Mouse (Mus musculus) neural tube, embryonic 12.5 days (tissue): ENCODE measurements at regions not wholly inside any gene's neighbourhood (a gene's known extent, or its start where the extent isn't known, plus 50 kb on each side); places are given as distances from the start of the nearest gene placed in this dataset.
A peak's percentile ranks its signal among the peaks of the same experiment; 100 is the strongest.
"Not testable (repeated sequence)": the region's sequence is repeated elsewhere in the genome, so short reads cannot be mapped to it uniquely, and the experiment has no call there.

Experiments
- ATAC-seq: fragments of 200-750 bp; cut with Nextera tagmentation; 2 replicates; pipeline ENCODE4 v1.8.0; 2017; ENCODE audit warnings: low read depth, mild to moderate bottlenecking, moderate TSS enrichment, moderate library complexity; ENCODE audit not compliant: low FRiP score
- H3K27ac ChIP-seq: fragments of 300-500 bp; sonication (generic); 2 replicates; pipeline ENCODE4 v1.5.1; 2016
- H3K27me3 ChIP-seq: fragments of 300-500 bp; sonication (generic); replicated peaks from 2 replicates; pipeline ENCODE4 v1.6.1; 2016; ENCODE audit warnings: mild to moderate bottlenecking
- H3K36me3 ChIP-seq: fragments of 300-500 bp; sonication (generic); 2 replicates; pipeline ENCODE4 v1.6.1; 2016; ENCODE audit warnings: mild to moderate bottlenecking
- H3K4me1 ChIP-seq: fragments of 300-500 bp; sonication (generic); 2 replicates; pipeline ENCODE4 v1.6.1; 2016
- H3K4me2 ChIP-seq: fragments of 300-500 bp; sonication (generic); replicated peaks from 2 replicates; pipeline ENCODE4 v1.6.1; 2016; ENCODE audit warnings: mild to moderate bottlenecking
- H3K4me3 ChIP-seq: fragments of 300-500 bp; sonication (generic); 2 replicates; pipeline ENCODE4 v1.5.1; 2016
- H3K9ac ChIP-seq: fragments of 300-500 bp; sonication (generic); 2 replicates; pipeline ENCODE4 v1.6.1; 2016; ENCODE audit warnings: mild to moderate bottlenecking
- H3K9me3 ChIP-seq: fragments of 300-500 bp; sonication (generic); 2 replicates; pipeline ENCODE4 v1.6.1; 2016; ENCODE audit warnings: mild to moderate bottlenecking
- WGBS: fragments of 180-500 bp; shearing (Covaris S2); methylation state at CpG from one replicate; pipeline ENCODE4 v1.1.7; 2016; 5-methylcytosine and 5-hydroxymethylcytosine counted together

- 81% methylated on average over 1 of the region's 1 CpGs for WGBS
- H3K36me3 ChIP-seq = no peaks in the 10 kb centered on the region
- H3K4me1 ChIP-seq = no peaks in the 10 kb centered on the region
- no peak overlapping the region for H3K4me2 ChIP-seq
- no peaks in the 10 kb centered on the region for H3K27me3 ChIP-seq
- no peak overlapping the region for H3K9ac ChIP-seq
- H3K9me3 ChIP-seq = no peaks in the 10 kb centered on the region
- ATAC-seq = no peak
- no peak overlapping the region for H3K4me3 ChIP-seq
- H3K27ac ChIP-seq = no peak overlapping the region
Observed at GRCm38 (mm10) chr16:20936722-20937121, 202.4 kb upstream of the Thpo start.

- ATAC-seq, H3K9me3 ChIP-seq, H3K27ac ChIP-seq, H3K4me3 ChIP-seq, H3K4me2 ChIP-seq, H3K27me3 ChIP-seq, H3K9ac ChIP-seq, H3K4me1 ChIP-seq, H3K36me3 ChIP-seq: not testable (repeated sequence)
Observed at GRCm38 (mm10) chr16:20934846-20935245, 200.5 kb upstream of the Thpo start.

- not testable (repeated sequence) for ATAC-seq, H3K27ac ChIP-seq, H3K9me3 ChIP-seq, H3K27me3 ChIP-seq, H3K9ac ChIP-seq, H3K4me3 ChIP-seq, H3K4me1 ChIP-seq, H3K36me3 ChIP-seq, H3K4me2 ChIP-seq
- 93% methylated on average over 5 of the region's 5 CpGs for WGBS
Observed at GRCm38 (mm10) chr16:20930003-20930402, 195.7 kb upstream of the Thpo start.

GRCm38 (mm10) chr16:20925776-20926175 lies 191.5 kb upstream of the Thpo start:
- not testable (repeated sequence) for H3K27ac ChIP-seq, H3K36me3 ChIP-seq, H3K4me3 ChIP-seq, H3K4me1 ChIP-seq, ATAC-seq, H3K27me3 ChIP-seq, H3K4me2 ChIP-seq, H3K9ac ChIP-seq, H3K9me3 ChIP-seq

GRCm38 (mm10) chr16:20910864-20911263 lies 176.6 kb upstream of the Thpo start:
- 85% methylated on average over 3 of the region's 3 CpGs for WGBS
- not testable (repeated sequence) for H3K4me2 ChIP-seq, H3K36me3 ChIP-seq, H3K27me3 ChIP-seq, H3K27ac ChIP-seq, H3K4me1 ChIP-seq, H3K4me3 ChIP-seq, H3K9me3 ChIP-seq, H3K9ac ChIP-seq, ATAC-seq

GRCm38 (mm10) chr16:20908467-20909351 lies 174.4 kb upstream of the Thpo start:
- ATAC-seq = peak; percentile 48; the same call in 1 of the 2 replicates
- not testable (repeated sequence) for H3K4me1 ChIP-seq, H3K27me3 ChIP-seq, H3K4me3 ChIP-seq, H3K9me3 ChIP-seq, H3K4me2 ChIP-seq, H3K9ac ChIP-seq, H3K27ac ChIP-seq, H3K36me3 ChIP-seq
- WGBS = 37% methylated on average over 18 of the region's 18 CpGs

GRCm38 (mm10) chr16:20895734-20896133 lies 161.4 kb upstream of the Thpo start:
- no peak for ATAC-seq

GRCm38 (mm10) chr16:20871726-20872125 lies 137.4 kb upstream of the Thpo start:
- WGBS = 51% methylated on average over 1 of the region's 1 CpGs
- ATAC-seq = no peak
- H3K9ac ChIP-seq = no peak overlapping the region

More at GRCm38 (mm10) chr16:20895734-20896133, 161.4 kb upstream of the Thpo start:
- Histone ChIP-seq H3K9me3 (no peaks in the 10 kb centered on the region), H3K27ac (no peak overlapping the region), H3K4me2 (no peak overlapping the region), H3K9ac (no peak overlapping the region), H3K4me1 (no peaks in the 10 kb centered on the region), H3K4me3 (no peak overlapping the region), H3K36me3 (no peaks in the 10 kb centered on the region), H3K27me3 (no peaks in the 10 kb centered on the region)
- WGBS = 71% methylated on average over 2 of the region's 2 CpGs

GRCm38 (mm10) chr16:20866771-20867170 lies 132.5 kb upstream of the Thpo start:
- Histone ChIP-seq H3K36me3 (no peaks in the 10 kb centered on the region), H3K4me3 (no peak overlapping the region), H3K4me2 (no peak overlapping the region), H3K9ac (no peak overlapping the region), H3K27me3 (no peaks in the 10 kb centered on the region), H3K4me1 (no peaks in the 10 kb centered on the region), H3K27ac (no peak overlapping the region), H3K9me3 (no peaks in the 10 kb centered on the region)
- ATAC-seq = no peak
- WGBS = 92% methylated on average over 1 of the region's 1 CpGs

More at GRCm38 (mm10) chr16:20871726-20872125, 137.4 kb upstream of the Thpo start:
- no peaks in the 10 kb centered on the region for H3K27me3 ChIP-seq
- no peak overlapping the region for H3K27ac ChIP-seq
- no peaks in the 10 kb centered on the region for H3K4me1 ChIP-seq
- no peak overlapping the region for H3K4me2 ChIP-seq
- H3K4me3 ChIP-seq = no peak overlapping the region
- H3K36me3 ChIP-seq = no peaks in the 10 kb centered on the region
- H3K9me3 ChIP-seq = no peaks in the 10 kb centered on the region

- H3K4me3 ChIP-seq = no peak overlapping the region
- H3K36me3 ChIP-seq = no peaks in the 10 kb centered on the region
- H3K27me3 ChIP-seq = no peaks in the 10 kb centered on the region
- no peak overlapping the region for H3K27ac ChIP-seq
- 97% methylated on average over 4 of the region's 4 CpGs for WGBS
- no peak for ATAC-seq
- no peaks in the 10 kb centered on the region for H3K9me3 ChIP-seq
- H3K9ac ChIP-seq = no peak overlapping the region
- no peaks in the 10 kb centered on the region for H3K4me1 ChIP-seq
- H3K4me2 ChIP-seq = no peak overlapping the region
Observed at GRCm38 (mm10) chr16:20861256-20861655, 126.9 kb upstream of the Thpo start.

- H3K27me3 ChIP-seq, ATAC-seq, H3K9me3 ChIP-seq, H3K4me1 ChIP-seq, H3K36me3 ChIP-seq, H3K9ac ChIP-seq, H3K4me2 ChIP-seq, H3K27ac ChIP-seq, H3K4me3 ChIP-seq: not testable (repeated sequence)
- 93% methylated on average over 3 of the region's 3 CpGs for WGBS
Observed at GRCm38 (mm10) chr16:20860606-20861005, 126.3 kb upstream of the Thpo start.

GRCm38 (mm10) chr16:20854696-20855213 lies 120.4 kb upstream of the Thpo start:
- Histone ChIP-seq H3K36me3 (no peaks in the 10 kb centered on the region), H3K27me3 (no peaks in the 10 kb centered on the region), H3K9ac (no peak overlapping the region), H3K4me3 (no peak overlapping the region), H3K9me3 (no peaks in the 10 kb centered on the region), H3K4me2 (no peak overlapping the region), H3K4me1 (no peaks in the 10 kb centered on the region), H3K27ac (no peak overlapping the region)
- ATAC-seq = no peak
- WGBS = 78% methylated on average over 1 of the region's 1 CpGs

GRCm38 (mm10) chr16:20838151-20838550 lies 103.8 kb upstream of the Thpo start:
- Histone ChIP-seq H3K4me1 (peaks cover 6% of the 10 kb centered on the region; the same call in 1 of the 2 replicates), H3K9ac (no peak overlapping the region), H3K4me2 (no peak overlapping the region), H3K9me3 (no peaks in the 10 kb centered on the region), H3K4me3 (no peak overlapping the region), H3K36me3 (no peaks in the 10 kb centered on the region), H3K27me3 (no peaks in the 10 kb centered on the region), H3K27ac (no peak overlapping the region)
- 7% methylated on average over 2 of the region's 2 CpGs for WGBS
- no peak for ATAC-seq
